Mouse (Mus musculus) cerebellum, adult 11-12 months (tissue): ENCODE results near the gene Cfap43.

ENCODE experiments used
- DNase-seq: peaks from one replicate; pipeline ENCODE4 v3.0.0; 2022

The Cfap43 gene

DNA sequence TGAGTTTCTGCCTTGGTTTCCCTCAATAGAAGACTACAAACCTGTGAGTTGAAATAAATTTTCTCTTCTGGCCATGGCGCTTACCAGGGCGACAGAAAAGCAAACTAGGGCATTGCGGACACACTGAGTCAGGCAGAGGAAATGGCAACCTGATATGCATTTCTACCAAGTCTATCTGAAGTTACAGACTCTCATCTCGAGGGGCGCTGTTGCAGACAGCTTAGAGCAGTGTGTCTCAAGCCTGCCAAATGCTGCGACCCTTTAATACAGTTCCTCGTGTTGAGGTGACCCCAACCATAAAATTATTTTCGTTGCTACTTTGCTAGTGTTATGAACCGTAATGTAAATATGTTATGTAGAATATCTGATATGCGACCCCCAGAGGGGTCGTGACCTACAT, 138.1 kb downstream of the Cfap43 start:
- no peak for DNase-seq

DNA sequence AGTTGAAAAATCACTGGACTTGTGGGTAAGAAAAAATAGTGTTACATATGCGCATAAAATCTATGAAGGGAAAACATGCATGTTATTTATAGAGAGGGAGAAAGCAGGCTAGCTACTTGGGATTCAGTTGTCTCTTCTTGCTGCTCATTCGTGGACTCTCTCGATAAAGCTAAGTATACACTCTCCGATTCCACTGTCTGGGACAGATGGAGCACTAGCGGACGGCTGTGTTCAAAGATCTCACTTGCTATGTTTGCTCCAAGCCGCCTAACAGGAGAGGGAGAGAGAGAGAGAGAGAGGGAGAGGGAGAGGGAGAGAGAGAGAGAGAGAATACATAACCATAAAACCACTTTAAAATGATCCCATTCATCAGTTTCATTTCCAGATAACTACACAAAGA, 138.9 kb downstream of the Cfap43 start:
- no peak for DNase-seq

DNA sequence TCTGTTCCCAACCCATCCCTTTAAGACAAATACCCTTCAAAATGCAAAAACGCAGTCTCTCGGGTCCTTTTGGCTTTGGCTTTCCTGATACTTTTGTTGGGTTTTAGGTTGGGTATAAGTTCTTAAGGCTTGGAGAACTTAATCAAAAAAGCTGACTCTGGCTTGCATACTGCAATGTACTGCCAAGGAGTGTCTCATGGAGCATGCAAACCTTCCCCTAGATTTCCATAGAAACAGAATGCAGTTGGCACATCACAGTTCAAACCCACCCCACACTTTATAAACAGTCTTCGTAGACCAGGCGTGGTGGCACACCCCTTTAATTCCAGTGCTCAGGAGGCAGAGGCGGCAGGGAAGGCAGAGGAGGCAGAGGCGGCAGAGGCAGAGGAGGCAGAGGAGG, 141.2 kb downstream of the Cfap43 start:
- DNase-seq: no peak

DNA sequence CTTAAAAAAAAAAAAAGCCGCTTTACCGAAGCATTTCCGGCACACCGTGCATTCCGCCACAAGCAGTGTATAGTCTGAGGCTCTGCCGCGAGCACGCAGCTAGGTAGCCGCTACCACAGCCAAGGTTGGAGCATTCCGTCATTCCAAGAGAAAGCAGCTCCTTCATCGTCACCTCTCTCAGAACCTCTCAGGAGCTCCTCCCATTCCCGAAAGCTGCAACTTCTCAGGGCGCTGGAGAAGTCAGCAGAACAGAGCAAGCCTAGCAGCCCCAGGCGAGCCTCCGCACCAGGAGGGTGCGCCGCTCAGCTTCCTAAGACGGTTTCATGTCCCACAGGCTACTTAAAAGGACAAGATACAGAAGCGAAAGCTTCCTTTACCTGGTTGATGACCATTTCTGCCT, 163.5 kb downstream of the Cfap43 start:
- DNase-seq: no peak

DNA sequence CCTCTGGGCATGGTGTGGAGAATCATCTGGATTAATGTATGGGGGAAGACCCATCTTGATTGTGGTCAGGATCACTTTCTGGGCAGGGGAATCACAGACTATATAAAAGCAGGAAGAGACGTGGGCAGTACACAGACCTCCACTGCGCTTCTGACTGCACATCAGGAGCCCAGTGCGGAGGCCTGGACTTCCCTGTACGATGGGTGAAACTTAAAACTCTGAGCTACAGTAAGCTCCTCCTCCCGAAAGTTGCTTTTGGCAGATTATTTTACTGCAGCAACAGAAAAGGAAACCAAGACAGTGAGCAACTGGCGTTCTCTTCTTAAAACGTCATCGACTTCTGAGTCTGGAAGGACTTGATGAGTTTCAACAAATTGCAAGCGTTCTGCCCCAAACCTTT, 164.2 kb downstream of the Cfap43 start:
- no peak for DNase-seq

DNA sequence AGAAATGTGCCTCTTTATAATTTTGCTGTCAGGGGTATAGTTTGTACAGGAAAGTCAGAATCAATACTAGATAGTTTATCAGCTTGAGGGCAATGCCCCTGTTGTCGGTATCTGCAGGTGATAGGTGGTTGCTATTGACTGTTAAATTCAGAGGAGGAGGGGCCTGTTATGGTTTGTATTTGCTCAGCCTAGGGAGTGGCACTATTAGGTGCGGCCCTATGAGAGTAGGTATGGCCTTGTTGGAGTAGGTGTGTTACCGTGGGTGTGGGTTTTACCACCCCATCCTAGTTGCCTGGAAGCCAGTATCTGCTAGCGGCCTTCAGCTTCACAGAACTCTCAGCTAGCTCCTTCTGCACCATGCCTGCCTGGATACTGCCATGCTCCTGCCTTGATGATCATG, 165.2 kb downstream of the Cfap43 start:
- no peak for DNase-seq

DNA sequence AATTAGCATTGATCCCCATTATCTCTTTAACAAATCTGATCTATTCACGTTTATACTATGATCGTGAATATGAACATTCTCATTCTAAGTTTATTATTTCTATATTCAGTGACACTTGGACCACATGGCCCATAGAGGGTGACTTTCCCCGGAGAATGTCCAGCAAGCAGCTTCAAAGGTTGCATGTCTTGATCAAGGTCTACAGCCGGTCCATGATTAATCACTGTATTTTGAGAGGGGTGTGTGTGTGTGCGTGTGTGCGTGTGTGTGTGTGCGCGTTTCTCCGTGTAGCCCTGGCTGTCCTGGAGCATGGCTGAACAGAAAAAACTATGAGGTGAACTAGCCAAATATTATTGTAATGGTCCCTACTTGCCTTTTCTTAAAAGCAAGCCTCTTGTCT, 166.6 kb downstream of the Cfap43 start:
- no peak for DNase-seq

DNA sequence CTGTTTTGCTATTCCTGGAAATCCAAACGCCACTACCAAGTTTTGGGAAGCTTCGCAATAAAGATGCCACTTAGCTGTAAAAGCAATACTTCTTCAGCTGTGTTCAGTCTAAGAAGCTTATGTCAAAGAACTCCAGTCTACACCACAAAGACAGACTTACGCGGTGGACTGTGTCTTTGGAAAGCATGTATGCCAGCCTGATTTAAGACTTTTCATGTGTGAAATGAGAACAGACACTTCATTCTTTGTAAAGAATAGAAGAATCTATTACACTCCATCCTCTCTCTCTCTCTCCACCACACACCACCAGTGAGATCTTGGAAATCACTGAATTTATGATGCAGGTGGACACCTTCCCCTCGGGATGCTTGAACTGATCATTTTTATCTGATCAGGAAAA, 168.7 kb downstream of the Cfap43 start:
- no peak for DNase-seq

DNA sequence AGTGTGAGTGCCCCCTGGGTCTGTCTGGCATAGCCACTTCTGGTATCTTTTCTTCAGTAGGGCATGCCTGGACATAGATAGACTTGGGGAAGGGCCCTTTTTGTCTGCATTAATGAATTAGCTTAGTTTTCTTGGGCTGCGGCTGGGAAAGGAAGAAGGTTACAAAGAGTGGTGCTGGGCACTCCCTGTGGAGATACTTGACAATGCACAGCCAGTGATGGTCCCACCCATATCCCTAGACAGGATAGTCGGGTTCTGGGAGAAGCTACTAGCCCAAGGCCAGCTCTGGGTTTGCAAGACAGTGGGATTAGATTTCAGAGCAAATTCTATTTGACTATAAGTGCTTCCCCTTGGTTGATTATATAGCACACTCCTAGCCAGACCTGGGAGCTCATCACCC, 170.1 kb downstream of the Cfap43 start:
- no peak for DNase-seq

DNA sequence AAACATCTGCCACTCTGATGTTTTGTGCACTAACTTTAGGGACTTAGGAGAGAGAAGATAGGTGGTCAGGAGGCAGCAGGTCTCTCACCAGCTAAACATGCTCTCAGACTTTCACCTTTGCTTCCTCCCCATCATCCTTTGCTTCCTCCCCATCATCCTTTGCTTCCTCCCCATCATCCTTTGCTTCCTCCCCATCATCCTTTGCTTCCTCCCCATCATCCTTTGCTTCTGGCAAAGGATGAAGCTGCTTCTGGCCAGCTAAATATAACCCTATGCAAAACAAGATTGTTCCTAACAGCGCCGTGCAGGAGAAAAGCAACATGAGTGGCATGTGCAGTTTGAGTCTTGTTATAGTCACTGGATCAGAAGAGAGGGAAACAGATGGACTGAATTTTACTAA, 172.0 kb downstream of the Cfap43 start:
- no peak for DNase-seq

DNA sequence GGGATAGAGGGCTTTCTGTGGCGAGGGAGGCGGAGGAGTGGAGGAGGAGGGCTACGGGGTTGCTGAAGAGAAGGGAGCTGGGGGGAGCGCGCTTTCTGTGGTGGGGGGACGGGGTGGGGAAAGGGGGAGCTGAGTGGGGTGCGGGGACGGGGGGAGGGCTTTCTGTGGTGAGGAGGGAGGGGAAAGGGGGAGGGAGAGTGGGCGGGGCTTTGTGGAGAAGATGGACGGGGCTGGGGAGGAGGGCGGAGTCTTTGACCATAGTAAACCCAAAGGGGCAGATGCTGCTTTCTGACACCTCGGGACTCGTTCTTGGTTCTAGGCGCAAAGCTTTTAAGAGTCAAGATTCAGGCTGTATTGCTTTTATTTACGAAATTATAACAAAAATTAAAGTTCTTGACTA, 187.2 kb downstream of the Cfap43 start:
- DNase-seq: no peak

DNA sequence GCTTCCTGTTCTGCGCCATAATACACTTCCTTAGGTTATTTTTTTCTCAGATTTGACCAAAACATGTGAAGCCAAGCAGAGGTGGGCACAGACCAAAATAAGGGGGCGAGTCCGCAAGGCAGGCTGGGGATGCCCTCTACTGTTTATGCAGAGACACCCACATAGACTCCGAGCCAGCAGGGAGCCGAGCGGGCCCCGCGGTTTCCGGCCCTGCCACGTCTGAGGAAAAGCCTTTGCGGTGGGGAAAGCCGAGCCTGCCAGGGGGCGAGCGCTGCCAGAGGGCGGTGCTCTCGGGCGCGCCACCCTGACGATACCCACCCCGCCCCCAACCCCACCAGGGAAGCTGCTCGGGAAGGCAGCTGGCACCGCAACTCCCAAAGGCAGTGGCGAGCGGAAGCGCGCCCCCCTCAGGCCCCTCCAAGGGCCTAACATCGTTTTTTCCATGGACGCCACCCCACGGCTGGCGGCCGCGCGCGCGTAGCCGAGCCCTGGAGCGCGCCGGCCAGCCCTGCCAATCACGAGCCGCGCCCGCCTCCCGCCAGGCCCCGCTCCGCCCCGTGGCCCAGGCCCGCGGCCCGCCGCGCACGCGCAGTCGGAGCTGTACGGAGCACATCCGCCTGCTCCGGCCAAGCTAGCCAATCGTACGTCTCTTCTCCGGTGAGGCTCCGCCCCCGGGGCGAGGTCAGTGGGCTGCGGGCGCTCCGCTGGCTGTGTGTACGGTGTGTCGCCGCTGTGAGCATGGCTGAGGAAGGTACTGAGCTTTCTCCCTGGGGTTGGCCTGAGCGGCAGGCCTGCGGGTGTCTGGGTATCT, 187.8 kb downstream of the Cfap43 start, which contains the start of gene Sfr1:
Sfr1 (plus strand) TSS at position 612 of the 811 bp plus-strand sequence.
- peak; percentile 100 for DNase-seq

DNA sequence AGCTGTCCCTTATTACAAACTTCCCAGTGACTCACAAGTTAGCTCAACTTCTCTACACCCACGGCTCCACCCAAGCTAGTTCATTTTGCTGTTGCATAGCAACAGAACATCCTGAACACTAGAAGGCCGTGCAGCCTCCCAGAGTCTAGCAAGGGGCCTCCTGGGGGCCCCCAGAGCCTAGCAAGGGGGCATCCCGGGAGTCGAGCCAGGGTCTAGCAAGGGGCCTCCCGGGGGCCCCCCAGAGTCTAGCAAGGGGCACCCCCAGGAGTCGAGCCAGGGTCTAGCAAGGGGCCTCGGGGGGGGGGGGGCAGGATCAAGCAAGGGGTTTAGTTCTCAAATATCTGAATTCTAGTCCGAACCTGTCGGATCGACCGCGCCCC, 188.4 kb downstream of the Cfap43 start:
- peak; percentile 66 for DNase-seq

DNA sequence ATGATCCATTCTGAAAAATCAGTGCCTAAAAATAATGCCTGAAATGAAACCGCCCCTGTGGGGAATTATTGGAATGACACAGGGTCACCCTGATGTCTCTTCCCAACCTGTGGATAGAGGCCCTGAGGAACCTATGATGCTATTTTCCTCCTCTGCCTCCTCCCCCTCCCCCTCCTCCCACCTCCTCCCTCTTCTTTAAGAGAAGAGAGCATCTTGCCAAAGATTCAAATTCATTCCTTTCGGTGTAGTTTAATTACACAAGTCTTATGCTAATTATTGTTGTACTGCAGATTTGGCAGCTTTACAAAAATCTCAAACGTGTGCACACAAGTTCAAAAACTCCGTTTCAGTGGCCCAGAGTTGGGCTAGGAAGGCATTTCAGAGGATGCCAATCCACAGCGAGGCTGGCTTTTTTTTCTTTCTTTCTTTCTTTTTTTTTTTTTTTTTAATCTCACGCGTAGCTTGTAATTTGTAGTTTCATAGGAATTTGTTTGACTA, 193.4 kb downstream of the Cfap43 start:
- DNase-seq: no peak

DNA sequence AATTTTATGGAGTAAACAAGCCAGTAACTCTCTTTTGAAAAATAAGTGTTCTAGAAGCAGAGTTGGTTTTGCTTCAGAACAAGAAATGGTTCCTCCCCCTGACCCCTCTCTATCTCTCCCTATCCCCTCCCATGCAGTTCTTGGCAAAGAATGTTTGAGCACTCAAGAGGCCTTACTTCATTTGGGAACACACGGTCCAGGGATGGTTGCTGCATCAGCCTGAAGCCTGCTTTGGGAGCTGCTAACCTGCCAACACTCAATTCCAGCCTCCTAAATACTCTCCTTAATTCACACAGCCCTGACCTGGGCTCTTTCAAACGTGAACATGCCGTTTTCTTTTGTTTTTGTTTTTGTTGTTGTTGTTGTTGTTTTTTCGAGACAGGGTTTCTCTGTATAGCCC, 194.2 kb downstream of the Cfap43 start:
- DNase-seq: no peak

DNA sequence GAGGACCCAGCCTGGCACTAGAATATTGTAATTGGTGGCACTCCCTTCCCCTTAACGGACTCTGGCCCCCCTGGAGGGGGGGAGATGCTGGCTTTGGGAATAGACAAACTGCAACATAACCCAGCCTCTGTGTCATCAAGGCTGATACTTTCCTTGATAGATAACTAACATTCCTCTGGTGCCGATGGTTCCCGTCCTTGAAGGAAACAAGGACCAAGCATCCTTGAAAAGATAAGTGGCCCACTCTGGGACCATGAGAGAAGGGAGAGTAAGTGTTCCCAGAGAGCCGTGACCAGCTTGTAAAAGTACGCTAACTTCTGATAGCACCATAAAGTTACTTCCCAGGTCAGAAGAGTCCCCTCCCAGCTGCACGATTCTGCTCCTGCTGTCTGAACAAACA, 196.6 kb downstream of the Cfap43 start:
- DNase-seq: no peak

DNA sequence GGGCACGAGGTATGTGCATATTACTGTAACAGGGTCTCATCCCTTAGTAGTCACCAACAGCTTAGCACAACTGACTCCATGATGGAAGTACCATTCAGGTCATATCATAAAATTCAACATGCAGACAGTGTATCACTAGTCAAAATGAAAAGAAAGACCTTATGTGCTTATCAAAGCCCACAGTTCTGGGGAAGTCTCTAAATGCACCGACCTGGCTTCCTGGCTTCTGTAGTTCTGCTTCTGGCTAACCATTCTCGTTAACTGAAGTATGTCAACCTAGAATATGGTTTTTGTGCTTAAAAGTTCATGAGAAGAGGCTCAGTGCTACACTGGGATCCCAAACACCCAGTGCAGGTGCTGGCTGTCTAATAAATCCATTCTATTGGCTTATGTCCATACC, 199.9 kb downstream of the Cfap43 start:
- DNase-seq: no peak

DNA sequence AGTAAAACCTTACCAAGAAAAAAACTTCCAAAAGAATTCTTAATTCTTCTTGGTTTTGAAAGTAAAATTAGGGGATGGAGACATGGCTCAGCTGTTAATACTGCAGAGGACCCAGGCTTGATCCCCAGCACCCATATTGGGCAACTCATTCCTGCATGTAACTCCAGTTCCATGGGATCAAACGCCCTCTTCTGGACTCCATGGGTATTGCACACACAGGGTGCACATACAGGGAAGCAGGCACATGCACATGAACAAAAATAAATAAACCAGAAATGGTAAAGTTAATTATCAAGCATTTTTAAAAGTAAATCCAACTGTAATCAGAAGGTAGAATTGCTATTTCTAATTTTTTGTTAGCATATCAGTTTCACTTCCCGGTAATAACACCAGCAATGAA, 202.9 kb downstream of the Cfap43 start:
- DNase-seq: no peak

DNA sequence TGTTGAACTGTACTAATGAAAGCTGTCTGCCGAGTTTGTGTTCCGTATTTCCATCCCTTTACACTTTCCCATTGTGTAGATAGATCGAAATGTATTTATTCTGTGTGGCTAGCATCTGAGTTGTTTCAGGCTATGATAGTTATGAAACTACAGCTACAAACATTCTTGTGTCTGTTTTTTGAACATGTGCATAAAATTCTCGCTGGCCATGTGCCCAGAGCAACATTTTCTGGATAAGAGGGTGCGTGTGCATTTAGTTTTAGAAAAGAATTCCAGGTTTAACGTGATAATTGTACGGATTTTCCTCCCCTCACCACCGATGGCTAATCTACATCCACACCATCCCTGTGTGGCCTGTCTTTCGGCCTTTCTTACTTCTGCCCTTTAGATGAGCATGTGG, 205.6 kb downstream of the Cfap43 start:
- no peak for DNase-seq

DNA sequence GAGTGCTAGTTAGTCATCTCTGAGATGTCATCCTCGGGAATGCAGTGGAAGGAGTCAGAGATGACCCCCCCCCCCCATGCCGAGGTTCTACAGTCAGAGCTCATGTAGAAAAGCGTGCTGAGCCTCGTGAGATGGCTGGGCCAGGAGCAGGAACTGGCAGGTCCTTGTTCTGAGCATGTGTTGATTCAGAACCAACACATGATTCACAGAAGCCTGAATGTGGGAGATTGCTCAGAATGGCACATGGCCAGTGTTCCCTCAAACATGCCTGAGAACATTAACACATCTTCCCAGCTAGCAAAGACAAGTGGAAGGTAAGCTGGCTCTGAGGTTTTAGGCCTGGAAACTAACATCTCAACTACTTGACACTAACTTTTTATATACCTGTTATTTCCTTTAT, 208.7 kb downstream of the Cfap43 start:
- DNase-seq: no peak

DNA sequence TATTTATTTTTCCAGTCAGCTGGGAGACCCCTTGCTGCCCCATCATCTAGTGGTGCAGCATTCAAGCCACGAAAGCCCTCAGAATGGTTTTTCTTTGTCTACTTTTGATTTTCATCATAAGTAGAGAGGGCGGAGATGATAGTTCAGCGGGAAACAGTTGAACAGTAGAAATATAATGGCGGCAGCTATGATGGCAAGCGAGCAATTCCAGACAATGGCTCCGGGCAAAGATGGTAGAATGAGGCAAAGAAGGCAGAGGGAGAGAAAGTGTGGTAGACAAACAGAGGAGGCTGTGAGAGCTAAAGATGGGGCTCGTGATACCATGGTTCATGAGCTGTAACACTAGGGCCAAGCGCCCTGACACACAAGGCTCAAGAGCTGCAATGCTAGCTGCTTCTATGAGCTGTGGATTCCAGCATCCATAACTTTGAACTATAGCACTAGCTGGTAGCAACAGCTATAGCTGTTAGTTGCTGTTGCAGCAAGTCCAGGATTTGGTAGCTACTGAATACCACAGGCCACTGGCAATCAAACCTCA, 213.2 kb downstream of the Cfap43 start:
- no peak for DNase-seq

DNA sequence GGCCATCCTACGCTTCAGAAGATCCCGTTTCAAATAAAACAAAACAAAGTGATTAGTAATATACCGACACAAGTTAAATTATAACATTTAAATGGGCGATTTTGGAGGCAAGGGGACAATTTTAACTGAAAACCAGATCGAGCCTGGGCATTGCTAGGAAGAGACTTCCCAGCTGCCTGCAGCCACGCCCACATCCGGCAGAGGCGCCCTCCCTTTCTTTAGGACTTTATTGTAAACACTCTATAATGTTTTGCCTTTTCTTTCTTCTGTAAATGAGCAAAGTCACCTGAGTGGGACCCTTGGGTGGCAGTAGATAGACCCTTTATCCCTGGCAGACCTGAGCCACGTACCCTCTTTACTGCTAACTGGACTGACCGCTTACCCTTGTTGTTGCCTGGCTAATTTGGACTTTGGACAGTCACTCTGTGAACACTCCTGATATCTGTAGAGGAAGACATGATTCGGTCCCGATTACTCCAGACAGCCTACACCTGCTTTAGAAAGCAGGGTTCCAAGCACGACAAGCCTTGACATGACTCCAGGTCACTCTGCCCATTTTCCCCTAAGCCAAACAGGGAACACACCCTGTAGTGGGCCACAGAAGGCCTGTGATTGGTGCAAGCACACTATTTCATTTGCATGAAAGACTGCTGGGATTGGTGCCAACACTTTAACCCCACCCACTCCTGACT, 213.9 kb downstream of the Cfap43 start:
- DNase-seq: no peak

DNA sequence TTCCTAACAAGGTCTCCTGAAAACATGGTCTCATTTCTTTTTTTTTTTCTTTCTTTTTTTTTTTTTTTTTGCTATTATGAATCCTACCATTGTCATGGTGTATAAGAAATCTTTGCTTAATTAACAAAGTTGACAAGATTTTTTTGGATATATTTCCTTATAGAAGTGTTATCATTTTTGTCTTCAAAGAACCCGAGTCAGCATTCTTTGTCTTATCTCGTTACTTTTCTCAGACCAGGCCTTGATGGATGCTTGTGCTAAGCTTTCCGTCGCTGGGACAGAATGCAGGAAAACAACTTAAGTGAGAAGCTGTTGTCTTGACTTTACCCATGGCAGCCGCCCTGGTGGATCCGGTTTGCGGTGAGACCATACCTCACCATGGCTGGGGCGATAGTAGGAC, 218.6 kb downstream of the Cfap43 start:
- DNase-seq: no peak

DNA sequence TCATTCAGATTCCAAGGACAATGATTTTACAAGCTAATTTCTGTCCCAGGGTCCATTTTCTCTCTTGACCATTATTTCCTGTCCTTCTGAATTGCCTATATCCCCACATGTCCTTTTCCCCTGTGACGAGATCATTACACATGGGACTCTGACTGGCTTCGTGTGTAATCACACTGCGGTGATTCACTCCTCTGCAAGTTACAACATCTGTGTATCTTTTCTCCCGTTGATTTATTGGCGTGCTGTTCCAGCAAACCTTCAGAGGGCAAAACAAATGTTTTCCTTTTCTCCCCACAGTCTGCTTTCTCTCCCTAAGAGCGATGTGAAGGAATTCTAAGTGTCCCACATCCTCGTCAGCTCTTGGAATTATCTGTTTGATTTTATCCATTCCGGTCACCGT, 219.3 kb downstream of the Cfap43 start:
- DNase-seq: no peak
